Mouse (Mus musculus) liver, embryonic 14.5 days (tissue): ENCODE results near the gene Egfr.

Experiments used
- CTCF ChIP-seq: IDR thresholded peaks from 2 replicates; pipeline ENCODE4 v1.5.1; 2016; ENCODE audit warnings: antibody characterized with exemption, low read depth, control low read depth
- EP300 ChIP-seq: IDR thresholded peaks from 2 replicates; pipeline ENCODE4 v1.6.1; 2016; ENCODE audit warnings: antibody characterized with exemption, low read depth

- TF ChIP-seq EP300, result no peak
- no peak for TF ChIP-seq CTCF
Observed at GRCm38 (mm10) chr11:16795012-16795411, 43.0 kb downstream of the Egfr start.
